Mouse (Mus musculus) frontal cortex, adult (tissue): ENCODE measurements around the gene Megf11.

ENCODE experiments used
- ATAC-seq: cut with Nextera tagmentation; 2 replicates; pipeline ENCODE4 v1.9.2; 2017; ENCODE audit warnings: mild to moderate bottlenecking, moderate library complexity, mixed read lengths; ENCODE audit not compliant: low TSS enrichment

Gene Megf11

GRCm38 (mm10) chr9:64520747-64521283 is 135.4 kb downstream of the Megf11 start:
- ATAC-seq = no peak

- no peak for ATAC-seq
Measured at GRCm38 (mm10) chr9:64523264-64524045, 138.0 kb downstream of the Megf11 start.

GRCm38 (mm10) chr9:64528061-64528460 is 142.6 kb downstream of the Megf11 start:
- peak; percentile 96 for ATAC-seq

- ATAC-seq = peak; percentile 80
Measured at GRCm38 (mm10) chr9:64528595-64528994, 143.2 kb downstream of the Megf11 start.

- no peak for ATAC-seq
Measured at GRCm38 (mm10) chr9:64531935-64532334, 146.5 kb downstream of the Megf11 start.

GRCm38 (mm10) chr9:64532711-64533242 is 147.4 kb downstream of the Megf11 start:
- ATAC-seq = no peak

- peak; percentile 59 for ATAC-seq
Measured at GRCm38 (mm10) chr9:64533488-64534119, 148.2 kb downstream of the Megf11 start.

- no peak for ATAC-seq
Measured at GRCm38 (mm10) chr9:64534313-64534712, 148.9 kb downstream of the Megf11 start.

GRCm38 (mm10) chr9:64534856-64535539 is 149.6 kb downstream of the Megf11 start:
- ATAC-seq = no peak

- ATAC-seq = no peak
Measured at GRCm38 (mm10) chr9:64537821-64538220, 152.4 kb downstream of the Megf11 start.

GRCm38 (mm10) chr9:64542246-64542645 is 156.8 kb downstream of the Megf11 start:
- no peak for ATAC-seq

GRCm38 (mm10) chr9:64543125-64543524 is 157.7 kb downstream of the Megf11 start:
- ATAC-seq = no peak

GRCm38 (mm10) chr9:64546344-64546991 is 161.0 kb downstream of the Megf11 start:
- ATAC-seq = no peak

GRCm38 (mm10) chr9:64548332-64548731 is 162.9 kb downstream of the Megf11 start:
- ATAC-seq = no peak

GRCm38 (mm10) chr9:64551307-64551706 is 165.9 kb downstream of the Megf11 start:
- ATAC-seq = no peak

- ATAC-seq = no peak
Measured at GRCm38 (mm10) chr9:64552046-64552445, 166.6 kb downstream of the Megf11 start.

- ATAC-seq = no peak
Measured at GRCm38 (mm10) chr9:64553441-64553840, 168.0 kb downstream of the Megf11 start.

GRCm38 (mm10) chr9:64555620-64556019 is 170.2 kb downstream of the Megf11 start:
- no peak for ATAC-seq

- no peak for ATAC-seq
Measured at GRCm38 (mm10) chr9:64557110-64557745, 171.8 kb downstream of the Megf11 start.

GRCm38 (mm10) chr9:64557846-64558530 is 172.6 kb downstream of the Megf11 start:
- ATAC-seq = no peak
